Mouse (Mus musculus): ENCODE measurements around the gene H2-D1. TPM values are rescaled to one million over a fixed set of nuclear protein-coding genes. Genes with fewer than 3 reads are reported as not detected.
"Not testable (repeated sequence)": the region's sequence is repeated elsewhere in the genome, so short reads cannot be mapped to it uniquely, and the experiment has no call there.

The H2-D1 gene
- total and polyA plus RNA-seq, 3 experiments: 60.1 to 97.9 TPM; not detected in 1

- no peak for TF ChIP-seq MYB (IDR thresholded peaks at IDR 0.05; ENCODE audit: low read depth, low read length)
Observed at GRCm38 (mm10) chr17:35232043-35232442, 30.5 kb upstream of the H2-D1 start (continued).

GRCm38 (mm10) chr17:35232659-35233058 lies 29.9 kb upstream of the H2-D1 start:
- Histone ChIP-seq H3K9ac (ENCODE audit: control insufficient read depth, low read depth, low read length, poor library complexity, severe bottlenecking) (no peak overlapping the region), H3K36me3 (ENCODE audit: control insufficient read depth in 1 of 2, insufficient read depth in 2 of 2, low read length in 2 of 2) (peaks cover 6 to 13% of the 10 kb centered on the region in 2 experiments)
- DNase-seq (ENCODE audit: low read depth, low spot score): no peak

GRCm38 (mm10) chr17:35233114-35233980 lies 29.2 kb upstream of the H2-D1 start, which contains the start of gene Atp6v1g2:
TSS of gene Atp6v1g2 (plus strand) at chr17:35233660.
- Histone ChIP-seq H3K4me1 (ENCODE audit: control insufficient read depth in 1 of 2, insufficient read depth in 2 of 2, low read length in 2 of 2) (peaks cover 0 to 9% of the 10 kb centered on the region in 2 experiments; a peak in 2 of 4 replicates), H3K79me2 (ENCODE audit: control insufficient read depth, insufficient read depth, low read length, poor library complexity) (peaks cover 26% of the 10 kb centered on the region), H3K9ac (ENCODE audit: control insufficient read depth, low read depth, low read length, poor library complexity, severe bottlenecking) (peak within 1 kb of the TSS; percentile 94), H3K4me3 (ENCODE audit: control insufficient read depth in 1 of 2, insufficient read depth in 1 of 2, low read depth in 2 of 2, low read length in 2 of 2) (peak within 1 kb of the TSS; percentile 64 to 94), H3K27me3 (ENCODE audit: control insufficient read depth in 1 of 2, insufficient read depth in 2 of 2, low read length in 2 of 2) (no peaks in the 10 kb centered on the region), H3K9me3 (replicated peaks; ENCODE audit: insufficient read depth, low read length) (no peaks in the 10 kb centered on the region), H3K27ac (ENCODE audit: control insufficient read depth, low read depth, low read length) (peak within 1 kb of the TSS; percentile 98), H3K36me3 (ENCODE audit: control insufficient read depth in 1 of 2, insufficient read depth in 2 of 2, low read length in 2 of 2) (peaks cover 6 to 13% of the 10 kb centered on the region in 2 experiments)
- DNase-seq (ENCODE audit: low read depth, low spot score): peak; percentile 47
- TF ChIP-seq ETS1 (IDR thresholded peaks at IDR 0.05; ENCODE audit: low read depth, low read length) (no peak), NELFE (IDR thresholded peaks at IDR 0.05; ENCODE audit: low read depth, low read length) (no peak), ELF1 (IDR thresholded peaks at IDR 0.05; ENCODE audit: low read depth, low read length) (no peak)

More at GRCm38 (mm10) chr17:35232659-35233058, 29.9 kb upstream of the H2-D1 start:
- peaks cover 27% of the 10 kb centered on the region for H3K79me2 ChIP-seq (ENCODE audit: control insufficient read depth, insufficient read depth, low read length, poor library complexity)
- peaks cover 0 to 9% of the 10 kb centered on the region in 2 experiments; a peak in 2 of 4 replicates for H3K4me1 ChIP-seq (ENCODE audit: control insufficient read depth in 1 of 2, insufficient read depth in 2 of 2, low read length in 2 of 2)
- no peaks in the 10 kb centered on the region for H3K9me3 ChIP-seq (replicated peaks; ENCODE audit: insufficient read depth, low read length)
- no peak overlapping the region for H3K27ac ChIP-seq (ENCODE audit: control insufficient read depth, low read depth, low read length)
- H3K27me3 ChIP-seq (ENCODE audit: control insufficient read depth in 1 of 2, insufficient read depth in 2 of 2, low read length in 2 of 2): no peaks in the 10 kb centered on the region
- TF ChIP-seq TCF12 (IDR thresholded peaks at IDR 0.05; ENCODE audit: low read depth, low read length) (no peak), NRF1 (IDR thresholded peaks at IDR 0.05; ENCODE audit: insufficient read depth, low read depth, low read length, poor library complexity, severe bottlenecking) (no peak), MYC (IDR thresholded peaks at IDR 0.05; ENCODE audit: low read depth, low read length) (no peak), GATA1 (IDR thresholded peaks at IDR 0.05; ENCODE audit: low read depth, low read length) (no peak), RCOR1 (IDR thresholded peaks at IDR 0.05; ENCODE audit: low read depth, low read length) (no peak), USF2 (IDR thresholded peaks at IDR 0.05; ENCODE audit: borderline replicate concordance in 1 of 2, insufficient read depth in 1 of 2, low read depth in 1 of 2, low read length in 2 of 2) (no peak), CTCF (IDR thresholded peaks at IDR 0.05 in 2 of 3, conservative IDR thresholded peaks at IDR 0.05 in 1 of 3; ENCODE audit: control insufficient read depth in 1 of 3, insufficient read depth in 1 of 3, low read depth in 2 of 3, low read length in 3 of 3, poor library complexity in 1 of 3, severe bottlenecking in 1 of 3) (no peak), SIN3A (IDR thresholded peaks at IDR 0.05; ENCODE audit: low read length) (no peak), POLR2AphosphoS5 (IDR thresholded peaks at IDR 0.05; ENCODE audit: borderline replicate concordance, low read depth, low read length) (no peak)
- no peak overlapping the region for H3K4me3 ChIP-seq (ENCODE audit: control insufficient read depth in 1 of 2, insufficient read depth in 1 of 2, low read depth in 2 of 2, low read length in 2 of 2)

GRCm38 (mm10) chr17:35234090-35234489 lies 28.4 kb upstream of the H2-D1 start:
- H3K27ac ChIP-seq (ENCODE audit: control insufficient read depth, low read depth, low read length); H3K4me1 ChIP-seq (ENCODE audit: control insufficient read depth in 1 of 2, insufficient read depth in 2 of 2, low read length in 2 of 2); H3K27me3 ChIP-seq (ENCODE audit: control insufficient read depth in 1 of 2, insufficient read depth in 2 of 2, low read length in 2 of 2); DNase-seq (ENCODE audit: low read depth, low spot score); H3K9me3 ChIP-seq (replicated peaks; ENCODE audit: insufficient read depth, low read length): not testable (repeated sequence)
- peak overlapping the region; percentile 12; the same call in 1 of the 2 replicates for H3K9ac ChIP-seq (ENCODE audit: control insufficient read depth, low read depth, low read length, poor library complexity, severe bottlenecking)
- peaks cover 6 to 12% of the 10 kb centered on the region in 2 experiments for H3K36me3 ChIP-seq (ENCODE audit: control insufficient read depth in 1 of 2, insufficient read depth in 2 of 2, low read length in 2 of 2)
- peak overlapping the region; percentile 64 to 94 for H3K4me3 ChIP-seq (ENCODE audit: control insufficient read depth in 1 of 2, insufficient read depth in 1 of 2, low read depth in 2 of 2, low read length in 2 of 2)
- peaks cover 26% of the 10 kb centered on the region for H3K79me2 ChIP-seq (ENCODE audit: control insufficient read depth, insufficient read depth, low read length, poor library complexity)
